Mouse (Mus musculus): ENCODE results near the gene Aurkb.
A peak's percentile ranks its signal among the peaks of the same experiment; 100 is the strongest.

Gene Aurkb

DNA sequence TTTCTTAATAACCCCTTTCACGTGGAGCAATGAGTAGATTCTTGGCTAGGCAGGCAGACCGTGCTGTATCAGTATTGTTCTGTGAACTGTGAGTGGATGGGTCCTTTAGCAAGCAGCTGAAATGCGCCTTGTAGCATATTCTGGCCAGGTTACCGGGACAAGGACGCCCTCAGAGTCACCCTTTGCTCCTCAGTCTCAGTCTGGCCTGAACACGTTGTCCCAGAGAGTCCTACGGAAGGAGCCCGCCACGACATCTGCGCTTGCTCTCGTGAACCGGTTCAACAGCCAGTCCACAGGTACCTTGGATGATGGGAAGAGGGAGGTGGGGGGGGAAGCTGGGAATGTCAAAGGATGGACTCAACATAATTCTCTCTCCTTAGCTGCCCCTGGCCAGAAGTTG is 2.1 kb downstream of the Aurkb start:
- H3K4me3 ChIP-seq (replicated peaks; ENCODE audit: low read length), result peak overlapping the region; percentile 96
- no peak for TF ChIP-seq POU5F1 (IDR thresholded peaks at IDR 0.05; ENCODE audit: borderline replicate concordance, low read length)
- TF ChIP-seq NANOG (IDR thresholded peaks at IDR 0.05; ENCODE audit: borderline replicate concordance, low read length), result no peak
- TF ChIP-seq CTCF (conservative IDR thresholded peaks at IDR 0.05; ENCODE audit: low read length), result no peak

GRCm38 (mm10) chr11:69048151-69048550 is 2.7 kb downstream of the Aurkb start:
- Histone ChIP-seq H3K9me3 (ENCODE audit: low read length) (no peaks in the 10 kb centered on the region), H3K27me3 (ENCODE audit: insufficient read depth, low read length) (no peaks in the 10 kb centered on the region), H3K4me3 (replicated peaks; ENCODE audit: low read length) (peak overlapping the region; percentile 96), H3K36me3 (ENCODE audit: insufficient read depth, low read length) (peaks cover 48% of the 10 kb centered on the region), H3K4me1 (replicated peaks; ENCODE audit: low read depth, low read length) (peaks cover 53% of the 10 kb centered on the region)
- TF ChIP-seq POU5F1 (IDR thresholded peaks at IDR 0.05; ENCODE audit: borderline replicate concordance, low read length) (no peak), NANOG (IDR thresholded peaks at IDR 0.05; ENCODE audit: borderline replicate concordance, low read length) (no peak), CTCF (conservative IDR thresholded peaks at IDR 0.05; ENCODE audit: low read length) (no peak)

More for the DNA sequence above, 2.1 kb downstream of the Aurkb start:
- Histone ChIP-seq H3K4me1 (replicated peaks; ENCODE audit: low read depth, low read length) (peaks cover 47% of the 10 kb centered on the region), H3K9me3 (ENCODE audit: low read length) (no peaks in the 10 kb centered on the region), H3K27me3 (ENCODE audit: insufficient read depth, low read length) (no peaks in the 10 kb centered on the region), H3K36me3 (ENCODE audit: insufficient read depth, low read length) (peaks cover 48% of the 10 kb centered on the region)

- H3K9me3 ChIP-seq (ENCODE audit: low read length), result no peaks in the 10 kb centered on the region
- peaks cover 68% of the 10 kb centered on the region for H3K4me1 ChIP-seq (replicated peaks; ENCODE audit: low read depth, low read length)
- no peak overlapping the region for H3K4me3 ChIP-seq (replicated peaks; ENCODE audit: low read length)
- no peaks in the 10 kb centered on the region for H3K27me3 ChIP-seq (ENCODE audit: insufficient read depth, low read length)
- TF ChIP-seq POU5F1 (IDR thresholded peaks at IDR 0.05; ENCODE audit: borderline replicate concordance, low read length), result no peak
- no peak for TF ChIP-seq NANOG (IDR thresholded peaks at IDR 0.05; ENCODE audit: borderline replicate concordance, low read length)
- TF ChIP-seq CTCF (conservative IDR thresholded peaks at IDR 0.05; ENCODE audit: low read length), result no peak
- peaks cover 48% of the 10 kb centered on the region for H3K36me3 ChIP-seq (ENCODE audit: insufficient read depth, low read length)
Measured at GRCm38 (mm10) chr11:69050748-69051147, 5.3 kb downstream of the Aurkb start.

DNA sequence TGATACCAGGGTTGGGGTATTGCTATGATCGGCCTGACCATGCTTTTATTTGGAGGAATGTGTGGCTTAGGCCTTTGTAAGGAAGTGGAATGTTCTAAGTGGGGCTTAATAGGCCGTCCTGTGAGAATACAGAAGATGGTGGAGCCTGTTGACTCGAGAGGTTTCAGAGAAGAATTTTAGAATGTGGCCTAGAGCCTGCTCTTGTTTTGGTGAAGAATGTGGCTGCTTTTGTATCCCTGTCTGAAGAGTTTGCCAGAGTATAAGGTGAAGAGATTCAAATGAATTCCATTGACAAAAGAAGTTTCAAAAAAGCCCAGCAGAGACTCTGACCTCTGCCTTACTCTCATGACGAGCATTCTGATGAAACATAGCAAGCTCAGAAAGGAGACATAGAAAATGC is 6.3 kb downstream of the Aurkb start:
- no peak for TF ChIP-seq POU5F1 (IDR thresholded peaks at IDR 0.05; ENCODE audit: borderline replicate concordance, low read length)
- H3K27me3 ChIP-seq (ENCODE audit: insufficient read depth, low read length), result no peaks in the 10 kb centered on the region
- H3K9me3 ChIP-seq (ENCODE audit: low read length), result no peaks in the 10 kb centered on the region
- H3K4me1 ChIP-seq (replicated peaks; ENCODE audit: low read depth, low read length), result peaks cover 62% of the 10 kb centered on the region
- peaks cover 48% of the 10 kb centered on the region for H3K36me3 ChIP-seq (ENCODE audit: insufficient read depth, low read length)
- no peak overlapping the region for H3K4me3 ChIP-seq (replicated peaks; ENCODE audit: low read length)

- H3K4me1 ChIP-seq (replicated peaks; ENCODE audit: low read depth, low read length), result peaks cover 55% of the 10 kb centered on the region
- H3K36me3 ChIP-seq (ENCODE audit: insufficient read depth, low read length), result peaks cover 41% of the 10 kb centered on the region
- TF ChIP-seq CTCF (conservative IDR thresholded peaks at IDR 0.05; ENCODE audit: low read length), result no peak
- no peak for TF ChIP-seq NANOG (IDR thresholded peaks at IDR 0.05; ENCODE audit: borderline replicate concordance, low read length)
Measured at GRCm38 (mm10) chr11:69052824-69053421, 7.5 kb downstream of the Aurkb start.

DNA sequence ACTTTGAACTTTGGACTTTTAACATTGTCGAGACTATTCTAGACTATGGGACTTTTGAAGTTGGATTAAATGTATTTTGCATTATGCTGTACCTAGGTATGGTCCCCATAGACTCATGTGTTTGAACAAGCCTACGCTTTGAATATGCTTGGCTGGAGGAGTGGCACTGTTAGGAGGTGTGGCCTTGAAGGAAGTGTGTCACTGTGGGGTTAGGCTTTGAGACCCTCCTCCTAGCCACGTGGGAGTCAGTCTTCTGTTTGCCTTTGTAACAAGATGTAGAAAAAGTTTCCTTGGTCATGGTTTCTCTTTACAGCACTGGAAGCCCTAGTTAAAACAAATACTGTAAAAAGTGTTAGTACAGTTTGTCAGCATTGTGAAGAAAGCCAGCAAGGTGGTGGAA is 8.4 kb downstream of the Aurkb start:
- Histone ChIP-seq H3K36me3 (ENCODE audit: insufficient read depth, low read length) (peaks cover 32% of the 10 kb centered on the region), H3K4me3 (replicated peaks; ENCODE audit: low read length) (no peak overlapping the region), H3K27me3 (ENCODE audit: insufficient read depth, low read length) (no peaks in the 10 kb centered on the region), H3K4me1 (replicated peaks; ENCODE audit: low read depth, low read length) (peaks cover 55% of the 10 kb centered on the region), H3K9me3 (ENCODE audit: low read length) (no peaks in the 10 kb centered on the region)
- TF ChIP-seq NANOG (IDR thresholded peaks at IDR 0.05; ENCODE audit: borderline replicate concordance, low read length) (no peak), POU5F1 (IDR thresholded peaks at IDR 0.05; ENCODE audit: borderline replicate concordance, low read length) (no peak), CTCF (conservative IDR thresholded peaks at IDR 0.05; ENCODE audit: low read length) (no peak)

More at GRCm38 (mm10) chr11:69052824-69053421, 7.5 kb downstream of the Aurkb start:
- Histone ChIP-seq H3K9me3 (ENCODE audit: low read length) (no peaks in the 10 kb centered on the region), H3K27me3 (ENCODE audit: insufficient read depth, low read length) (no peaks in the 10 kb centered on the region), H3K4me3 (replicated peaks; ENCODE audit: low read length) (no peak overlapping the region)

GRCm38 (mm10) chr11:69058265-69058664 is 12.8 kb downstream of the Aurkb start:
- Histone ChIP-seq H3K36me3 (ENCODE audit: insufficient read depth, low read length) (no peaks in the 10 kb centered on the region), H3K27me3 (ENCODE audit: insufficient read depth, low read length) (peaks cover 15% of the 10 kb centered on the region), H3K4me1 (replicated peaks; ENCODE audit: low read depth, low read length) (peaks cover 46% of the 10 kb centered on the region), H3K4me3 (replicated peaks; ENCODE audit: low read length) (peak overlapping the region; percentile 99), H3K9me3 (ENCODE audit: low read length) (no peaks in the 10 kb centered on the region)
- TF ChIP-seq NANOG (IDR thresholded peaks at IDR 0.05; ENCODE audit: borderline replicate concordance, low read length) (no peak), POU5F1 (IDR thresholded peaks at IDR 0.05; ENCODE audit: borderline replicate concordance, low read length) (no peak), CTCF (conservative IDR thresholded peaks at IDR 0.05; ENCODE audit: low read length) (no peak)

- TF ChIP-seq POU5F1 (IDR thresholded peaks at IDR 0.05; ENCODE audit: borderline replicate concordance, low read length) (no peak), NANOG (IDR thresholded peaks at IDR 0.05; ENCODE audit: borderline replicate concordance, low read length) (no peak), CTCF (conservative IDR thresholded peaks at IDR 0.05; ENCODE audit: low read length) (no peak)
- H3K9me3 ChIP-seq (ENCODE audit: low read length), result no peaks in the 10 kb centered on the region
- H3K27me3 ChIP-seq (ENCODE audit: insufficient read depth, low read length), result peaks cover 15% of the 10 kb centered on the region
- peak overlapping the region; percentile 99 for H3K4me3 ChIP-seq (replicated peaks; ENCODE audit: low read length)
- no peaks in the 10 kb centered on the region for H3K36me3 ChIP-seq (ENCODE audit: insufficient read depth, low read length)
- peaks cover 40% of the 10 kb centered on the region for H3K4me1 ChIP-seq (replicated peaks; ENCODE audit: low read depth, low read length)
Measured at GRCm38 (mm10) chr11:69058729-69059356, 13.4 kb downstream of the Aurkb start.

Measured in E14TG2a.4 (cell line).